Mouse (Mus musculus) hindbrain, embryonic 13.5 days (tissue): ENCODE results near the gene Slc27a5. TPM values are rescaled to one million over a fixed set of nuclear protein-coding genes. Genes with fewer than 3 reads are reported as not detected.
A peak's percentile ranks its signal among the peaks of the same experiment; 100 is the strongest.

Source experiments
- ATAC-seq: fragments of 200-750 bp; cut with Nextera tagmentation; 2 replicates; pipeline ENCODE4 v1.8.0; 2017; ENCODE audit warnings: moderate TSS enrichment; ENCODE audit not compliant: low FRiP score
- H3K27ac ChIP-seq: fragments of 300-500 bp; sonication (generic); 2 replicates; pipeline ENCODE4 v1.5.1; 2015; ENCODE audit warnings: inconsistent platforms, mild to moderate bottlenecking, moderate library complexity
- H3K27me3 ChIP-seq: fragments of 300-500 bp; sonication (generic); 2 replicates; pipeline ENCODE4 v1.6.1; 2015; ENCODE audit warnings: mild to moderate bottlenecking, inconsistent platforms
- H3K36me3 ChIP-seq: fragments of 300-500 bp; sonication (generic); 2 replicates; pipeline ENCODE4 v1.6.1; 2015; ENCODE audit warnings: mild to moderate bottlenecking, inconsistent platforms
- H3K4me1 ChIP-seq: fragments of 300-500 bp; sonication (generic); replicated peaks from 2 replicates; pipeline ENCODE4 v1.6.1; 2015; ENCODE audit warnings: inconsistent platforms
- H3K4me2 ChIP-seq: fragments of 300-500 bp; sonication (generic); 2 replicates; pipeline ENCODE4 v1.6.1; 2015; ENCODE audit warnings: inconsistent platforms, mild to moderate bottlenecking, moderate library complexity
- H3K4me3 ChIP-seq: fragments of 300-500 bp; sonication (generic); 2 replicates; pipeline ENCODE4 v1.5.1; 2015; ENCODE audit warnings: mild to moderate bottlenecking, inconsistent platforms
- H3K9ac ChIP-seq: fragments of 300-500 bp; sonication (generic); 2 replicates; pipeline ENCODE4 v1.6.1; 2015; ENCODE audit warnings: mild to moderate bottlenecking, inconsistent platforms
- H3K9me3 ChIP-seq: fragments of 300-500 bp; sonication (generic); 2 replicates; pipeline ENCODE4 v1.6.1; 2016; ENCODE audit warnings: inconsistent platforms
- WGBS: fragments of 180-500 bp; shearing (Covaris S2); methylation state at CpG from one replicate; pipeline ENCODE4 v1.1.7; 2015; 5-methylcytosine and 5-hydroxymethylcytosine counted together
- polyA plus RNA-seq: library from polyadenylated mRNA; unstranded; fragments of >200 nt; fragmentation: Nextera tagmentation; extraction: Ambion mirVana; gene quantifications from 2 replicates; pipeline ENCODE4 v1.2.1, GENCODE M21; 2015

The Slc27a5 gene
- polyA plus RNA-seq, 1 experiment from 2014 or later: 0.44 TPM

DNA sequence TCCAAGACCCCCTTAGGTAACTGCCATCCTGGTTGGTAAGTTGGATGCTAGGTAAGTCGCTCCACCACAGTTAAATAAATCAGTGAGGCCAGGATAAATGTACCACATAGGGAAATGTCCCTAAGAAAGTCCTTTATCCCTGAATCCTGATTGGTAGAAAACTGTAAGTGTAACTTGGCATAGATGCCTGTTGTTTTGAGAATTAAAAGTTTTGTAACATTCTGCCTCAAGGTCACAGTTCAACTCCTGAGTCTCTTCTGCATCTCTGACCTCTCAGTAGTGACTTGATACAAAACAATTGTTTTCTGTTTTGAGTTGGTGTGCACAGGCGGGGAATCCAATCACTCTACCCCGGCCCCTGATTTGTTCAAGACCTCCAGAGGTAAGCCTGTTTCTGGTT lies 859 bp upstream of the Slc27a5 start, which contains the start of gene Trim28:
Gene Trim28, plus strand, starts transcription at position 264 of the 400 bp plus-strand sequence.
- Histone ChIP-seq H3K4me2 (no peak within 1 kb of the TSS), H3K27me3 (no peaks in the 10 kb centered on the region), H3K4me1 (no peaks in the 10 kb centered on the region), H3K27ac (no peak within 1 kb of the TSS), H3K9ac (no peak within 1 kb of the TSS), H3K9me3 (no peaks in the 10 kb centered on the region), H3K36me3 (no peaks in the 10 kb centered on the region), H3K4me3 (no peak within 1 kb of the TSS)
- ATAC-seq: no peak
- WGBS: 84% methylated on average over 3 of the region's 3 CpGs

DNA sequence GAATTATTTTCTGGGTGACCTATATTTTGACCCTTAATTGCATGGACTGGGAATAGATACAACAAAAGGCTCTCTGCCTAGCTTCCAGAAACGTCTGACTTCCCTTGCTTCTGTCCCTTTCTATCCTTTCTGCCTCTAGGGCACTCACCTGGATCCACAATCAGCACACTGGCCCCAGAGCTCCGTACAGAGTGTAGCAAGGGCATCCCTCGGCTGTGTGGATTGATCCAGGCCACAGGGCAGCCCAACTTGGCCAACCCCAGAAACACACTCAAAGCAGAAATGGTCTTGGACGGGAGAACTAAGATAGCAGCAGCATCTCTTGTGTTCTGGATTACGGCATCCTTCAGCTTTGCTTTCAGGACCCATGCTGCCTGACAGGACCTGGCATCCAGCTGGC lies 762 bp downstream of the Slc27a5 start:
- Histone ChIP-seq H3K4me3 (no peak overlapping the region), H3K9ac (no peak overlapping the region), H3K36me3 (no peaks in the 10 kb centered on the region), H3K27ac (no peak overlapping the region), H3K4me2 (no peak overlapping the region), H3K27me3 (no peaks in the 10 kb centered on the region), H3K9me3 (no peaks in the 10 kb centered on the region), H3K4me1 (no peaks in the 10 kb centered on the region)
- ATAC-seq: no peak
- 63% methylated on average over 5 of the region's 5 CpGs for WGBS

DNA sequence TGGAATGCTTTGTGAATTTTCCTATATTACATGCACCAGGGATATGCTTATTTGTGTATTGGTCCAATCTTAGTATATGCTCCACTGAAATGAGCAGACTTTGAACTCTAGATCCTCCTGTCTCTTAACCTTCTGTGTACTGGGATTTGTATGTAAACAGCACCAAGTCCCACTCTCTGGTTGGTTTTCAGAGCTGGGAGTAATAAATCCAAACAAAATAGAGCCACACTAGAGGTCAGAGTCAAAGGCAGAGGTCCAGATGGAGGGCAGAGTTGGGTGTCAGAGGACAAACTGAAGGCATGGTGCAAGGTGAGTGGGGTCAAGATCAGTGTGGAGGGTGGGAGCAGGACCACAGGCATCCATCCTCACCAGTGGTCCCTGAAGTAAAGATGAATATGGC lies 2.1 kb downstream of the Slc27a5 start:
- Histone ChIP-seq H3K4me2 (no peak overlapping the region), H3K9ac (no peak overlapping the region), H3K4me1 (no peaks in the 10 kb centered on the region), H3K9me3 (no peaks in the 10 kb centered on the region), H3K27me3 (0 out of 2 replicates have a peak, but pooled peaks cover 4% of the 10 kb centered on the region), H3K4me3 (no peak overlapping the region), H3K27ac (no peak overlapping the region), H3K36me3 (no peaks in the 10 kb centered on the region)
- ATAC-seq: no peak

DNA sequence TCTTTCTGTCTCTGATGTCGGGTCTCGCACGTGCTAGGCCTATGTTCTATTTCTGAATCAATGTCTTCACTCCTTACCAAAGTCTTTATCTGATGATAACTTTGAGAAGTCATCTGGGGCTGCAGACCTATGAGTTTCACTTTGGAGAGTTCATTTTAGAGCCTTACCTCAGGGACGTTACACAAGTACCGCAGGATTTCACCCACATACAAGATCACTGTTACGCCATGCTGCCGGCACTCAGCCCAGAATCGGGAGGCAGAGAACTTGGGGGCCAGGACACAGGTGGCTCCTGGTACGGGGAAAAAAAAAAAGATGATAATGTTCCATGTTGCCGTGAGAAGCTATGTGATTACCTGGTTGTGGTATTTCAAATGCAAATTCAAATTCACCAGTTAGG lies 4.8 kb downstream of the Slc27a5 start:
- H3K36me3 ChIP-seq: no peaks in the 10 kb centered on the region
- no peaks in the 10 kb centered on the region for H3K9me3 ChIP-seq
- H3K27ac ChIP-seq: no peak overlapping the region
- ATAC-seq: no peak
- H3K4me2 ChIP-seq: no peak overlapping the region
- WGBS: 90% methylated on average over 10 of the region's 10 CpGs
- 0 out of 2 replicates have a peak, but pooled peaks cover 4% of the 10 kb centered on the region for H3K27me3 ChIP-seq
- no peak overlapping the region for H3K9ac ChIP-seq
- H3K4me1 ChIP-seq: no peaks in the 10 kb centered on the region
- H3K4me3 ChIP-seq: no peak overlapping the region

DNA sequence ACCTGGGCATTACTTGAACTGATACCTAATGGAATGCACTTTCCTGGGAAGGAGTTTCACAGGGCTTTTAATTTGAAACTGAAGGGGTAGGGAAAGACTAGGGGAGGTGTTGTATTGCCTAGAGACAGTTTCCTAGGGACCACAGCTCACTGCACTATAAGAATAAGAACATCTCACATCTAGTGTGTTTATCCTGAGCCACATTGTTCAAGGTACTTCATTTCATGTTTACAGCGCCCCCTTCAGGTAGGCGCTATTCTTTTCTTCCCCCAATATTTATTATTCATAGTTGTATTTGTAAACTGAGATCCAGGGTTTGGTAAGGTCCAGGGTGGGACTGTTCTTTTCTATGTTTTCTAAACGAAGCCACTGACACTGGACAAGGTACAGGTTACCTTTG lies 5.8 kb downstream of the Slc27a5 start:
- H3K9ac ChIP-seq: no peak overlapping the region
- no peaks in the 10 kb centered on the region for H3K9me3 ChIP-seq
- no peaks in the 10 kb centered on the region for H3K36me3 ChIP-seq
- no peak overlapping the region for H3K27ac ChIP-seq
- H3K4me2 ChIP-seq: no peak overlapping the region
- H3K27me3 ChIP-seq: 0 out of 2 replicates have a peak, but pooled peaks cover 4% of the 10 kb centered on the region
- 11% methylated on average over 3 of the region's 3 CpGs for WGBS
- no peak for ATAC-seq
- no peaks in the 10 kb centered on the region for H3K4me1 ChIP-seq
- H3K4me3 ChIP-seq: no peak overlapping the region

DNA sequence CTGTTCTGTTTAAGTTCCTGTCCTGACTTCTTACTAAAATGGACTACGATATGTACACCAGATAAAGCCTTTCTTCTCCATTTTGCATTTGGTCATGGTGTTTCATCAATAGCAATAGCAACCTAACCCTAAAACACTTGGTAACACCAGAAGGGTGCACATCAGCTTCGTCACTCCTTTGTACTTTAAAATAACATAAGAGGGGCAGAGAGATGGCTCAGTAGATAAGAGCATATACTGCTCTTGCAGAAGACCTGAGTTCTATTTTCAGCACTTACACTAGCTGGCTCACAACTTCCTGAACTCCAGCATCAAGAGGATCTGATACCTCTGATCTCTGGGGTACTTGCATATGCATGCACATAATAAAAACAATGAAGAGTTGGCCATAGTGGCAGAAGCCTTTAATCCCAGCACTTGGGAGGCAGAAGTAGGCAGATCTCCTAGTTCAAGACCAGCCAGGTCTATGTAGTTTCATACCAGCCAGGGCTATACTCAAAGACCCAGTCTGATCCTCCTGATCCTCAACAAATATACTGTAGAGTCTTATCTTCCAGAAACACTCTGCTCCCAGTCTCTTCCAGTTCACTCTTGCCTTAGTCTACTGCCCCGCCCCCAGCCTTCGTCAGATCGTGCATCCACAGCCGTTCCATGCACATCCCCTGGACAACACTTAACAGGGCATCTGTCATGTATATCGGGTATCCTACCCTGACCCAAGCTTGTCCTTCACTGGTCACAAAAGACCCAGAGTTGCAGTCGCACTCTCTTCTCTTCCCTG lies 10.4 kb downstream of the Slc27a5 start:
- ATAC-seq: no peak
- Histone ChIP-seq H3K4me1 (no peaks in the 10 kb centered on the region), H3K27ac (no peak overlapping the region), H3K9me3 (no peaks in the 10 kb centered on the region), H3K9ac (no peak overlapping the region), H3K4me2 (no peak overlapping the region), H3K27me3 (0 out of 2 replicates have a peak, but pooled peaks cover 4% of the 10 kb centered on the region), H3K4me3 (no peak overlapping the region), H3K36me3 (peaks cover 7% of the 10 kb centered on the region)
- 83% methylated on average over 8 of the region's 8 CpGs for WGBS

DNA sequence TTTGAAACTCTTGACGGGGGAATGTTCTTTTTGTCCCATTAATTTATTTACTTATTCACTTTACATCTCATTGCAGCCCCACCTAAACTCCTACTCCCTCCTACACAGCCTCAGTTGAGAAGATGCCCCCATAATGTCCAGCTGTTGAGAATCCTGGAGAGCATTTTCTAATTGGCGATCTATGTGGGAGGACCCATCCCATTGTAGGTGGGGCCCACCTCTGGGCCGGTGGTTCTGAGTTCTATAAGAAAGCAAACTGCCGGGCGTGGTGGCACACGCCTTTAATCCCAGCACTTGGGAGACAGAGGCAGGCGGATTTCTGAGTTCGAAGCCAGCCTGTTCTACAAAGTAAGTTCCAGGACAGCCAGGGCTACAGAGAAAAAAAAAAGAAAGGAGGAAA lies 11.1 kb downstream of the Slc27a5 start:
- Histone ChIP-seq H3K4me2 (no peak overlapping the region), H3K27me3 (0 out of 2 replicates have a peak, but pooled peaks cover 4% of the 10 kb centered on the region), H3K27ac (no peak overlapping the region), H3K4me1 (no peaks in the 10 kb centered on the region), H3K9ac (no peak overlapping the region), H3K4me3 (no peak overlapping the region), H3K9me3 (no peaks in the 10 kb centered on the region), H3K36me3 (peaks cover 14% of the 10 kb centered on the region)
- WGBS: 86% methylated on average over 8 of the region's 8 CpGs
- no peak for ATAC-seq

DNA sequence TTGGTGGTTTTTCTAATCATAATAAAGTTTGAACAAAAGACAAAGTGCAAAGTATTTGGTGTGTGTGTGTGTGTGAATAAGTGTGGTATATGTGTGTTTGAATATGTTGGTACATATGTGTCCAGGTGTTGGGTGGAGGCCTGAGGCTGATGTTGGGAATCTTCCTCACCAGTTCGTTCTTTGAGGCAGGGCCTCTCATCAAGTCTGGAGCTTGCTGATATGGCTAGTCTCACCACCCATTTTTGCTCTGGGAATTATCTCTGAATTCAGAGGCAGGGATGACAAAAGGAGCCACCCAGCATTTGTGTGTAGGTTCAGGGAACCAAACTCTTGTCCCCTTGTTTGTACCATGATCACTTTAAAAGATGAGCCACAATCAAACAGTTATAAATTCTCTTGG lies 12.3 kb downstream of the Slc27a5 start:
- Histone ChIP-seq H3K4me1 (no peaks in the 10 kb centered on the region), H3K36me3 (peaks cover 19% of the 10 kb centered on the region), H3K4me3 (no peak overlapping the region), H3K4me2 (no peak overlapping the region), H3K27ac (no peak overlapping the region), H3K27me3 (no peaks in the 10 kb centered on the region), H3K9me3 (no peaks in the 10 kb centered on the region), H3K9ac (no peak overlapping the region)
- WGBS: 84% methylated on average over 1 of the region's 1 CpGs
- no peak for ATAC-seq

DNA sequence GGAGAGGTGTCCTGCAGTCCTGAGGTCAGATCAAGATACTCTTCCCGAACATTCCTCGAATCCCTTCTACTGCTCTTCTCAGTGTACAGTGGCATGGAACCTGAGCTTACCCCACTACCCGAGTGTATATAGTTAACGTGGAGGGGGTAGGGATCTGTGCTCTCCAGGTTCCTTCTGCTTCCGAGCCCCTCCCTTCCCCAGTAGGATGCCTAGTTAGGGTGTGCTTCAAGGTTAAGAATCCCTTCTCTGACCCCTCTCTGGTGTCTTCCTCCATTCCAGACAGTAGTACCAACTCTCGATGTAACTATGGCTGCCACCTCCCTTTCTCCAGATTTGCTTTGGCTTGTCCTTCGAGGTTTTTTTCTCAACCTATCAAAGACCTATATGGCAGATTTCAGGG lies 17.7 kb downstream of the Slc27a5 start:
- no peaks in the 10 kb centered on the region for H3K27me3 ChIP-seq
- 87% methylated on average over 7 of the region's 7 CpGs for WGBS
- H3K9me3 ChIP-seq: no peaks in the 10 kb centered on the region
- peaks cover 17% of the 10 kb centered on the region for H3K4me1 ChIP-seq
- no peak for ATAC-seq
- H3K9ac ChIP-seq: no peak overlapping the region
- H3K4me2 ChIP-seq: no peak overlapping the region
- no peak overlapping the region for H3K27ac ChIP-seq
- peaks cover 19% of the 10 kb centered on the region for H3K36me3 ChIP-seq
- H3K4me3 ChIP-seq: no peak overlapping the region

DNA sequence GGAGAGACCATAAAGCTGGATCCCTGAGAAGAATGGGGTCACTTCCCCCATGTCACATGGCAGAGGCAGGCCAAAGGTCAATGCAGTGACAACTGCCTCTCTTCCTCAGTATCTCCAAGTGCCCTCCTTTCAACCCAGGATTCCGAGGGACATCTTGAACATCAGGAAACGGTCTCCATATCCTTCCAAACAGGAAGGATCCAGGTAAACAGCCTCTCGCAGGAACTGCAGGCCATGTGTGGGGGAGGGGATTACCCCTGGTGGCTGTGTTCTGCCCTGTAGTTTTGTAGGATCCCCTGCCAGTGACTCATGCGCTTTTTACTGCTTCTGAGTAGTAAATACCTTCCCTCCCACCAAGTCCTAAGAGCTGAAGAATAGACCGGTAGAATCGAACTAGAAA lies 18.2 kb downstream of the Slc27a5 start:
- WGBS: 87% methylated on average over 6 of the region's 6 CpGs
- Histone ChIP-seq H3K4me3 (no peak overlapping the region), H3K9ac (no peak overlapping the region), H3K27me3 (no peaks in the 10 kb centered on the region), H3K4me2 (no peak overlapping the region), H3K4me1 (peaks cover 17% of the 10 kb centered on the region), H3K36me3 (peaks cover 19% of the 10 kb centered on the region), H3K9me3 (no peaks in the 10 kb centered on the region), H3K27ac (no peak overlapping the region)
- no peak for ATAC-seq

DNA sequence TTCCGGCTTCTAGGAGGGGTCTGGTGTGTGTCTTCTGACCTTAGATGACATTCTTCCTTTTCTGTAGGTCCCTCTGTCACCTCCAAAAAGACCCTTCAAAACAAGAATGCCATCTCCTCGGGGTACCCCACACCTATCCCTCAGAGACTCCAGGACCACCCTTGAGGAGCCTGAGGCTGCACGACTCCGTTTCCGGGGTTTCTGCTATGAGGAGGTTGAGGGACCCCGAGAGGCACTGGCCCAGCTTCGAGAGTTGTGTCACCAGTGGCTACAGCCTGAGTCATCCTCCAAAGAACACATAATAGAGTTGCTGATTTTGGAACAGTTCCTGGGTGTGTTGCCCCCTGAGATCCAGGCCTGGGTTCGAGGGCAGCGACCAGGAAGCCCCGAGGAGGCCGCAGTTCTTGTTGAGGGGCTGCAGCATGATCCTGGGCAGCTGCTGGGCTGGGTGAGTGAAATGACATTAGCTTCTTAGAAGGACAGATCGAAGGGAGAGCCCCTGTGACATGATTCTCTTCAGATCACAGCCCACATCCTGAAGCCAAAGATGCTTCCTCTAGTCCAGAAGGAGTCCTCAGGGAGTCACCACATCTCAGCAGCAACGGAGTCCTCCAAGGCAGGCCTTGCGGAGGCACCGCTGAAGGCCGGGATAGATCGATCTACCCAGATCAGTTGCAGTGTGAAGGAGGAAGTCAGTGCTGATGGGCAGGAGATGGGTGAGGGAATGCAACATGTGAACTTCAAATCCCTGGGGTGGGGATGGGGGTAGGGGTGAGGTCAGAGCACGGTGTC lies 18.9 kb downstream of the Slc27a5 start:
- no peaks in the 10 kb centered on the region for H3K27me3 ChIP-seq
- H3K9me3 ChIP-seq: no peaks in the 10 kb centered on the region
- peak overlapping the region; percentile 70 for H3K4me2 ChIP-seq
- WGBS: 86% methylated on average over 18 of the region's 18 CpGs
- no peak for ATAC-seq
- peaks cover 19% of the 10 kb centered on the region for H3K36me3 ChIP-seq
- H3K9ac ChIP-seq: peak overlapping the region; percentile 82
- peak overlapping the region; percentile 96; the same call in 1 of the 2 replicates for H3K27ac ChIP-seq
- peaks cover 17% of the 10 kb centered on the region for H3K4me1 ChIP-seq
- H3K4me3 ChIP-seq: peak overlapping the region; percentile 61

DNA sequence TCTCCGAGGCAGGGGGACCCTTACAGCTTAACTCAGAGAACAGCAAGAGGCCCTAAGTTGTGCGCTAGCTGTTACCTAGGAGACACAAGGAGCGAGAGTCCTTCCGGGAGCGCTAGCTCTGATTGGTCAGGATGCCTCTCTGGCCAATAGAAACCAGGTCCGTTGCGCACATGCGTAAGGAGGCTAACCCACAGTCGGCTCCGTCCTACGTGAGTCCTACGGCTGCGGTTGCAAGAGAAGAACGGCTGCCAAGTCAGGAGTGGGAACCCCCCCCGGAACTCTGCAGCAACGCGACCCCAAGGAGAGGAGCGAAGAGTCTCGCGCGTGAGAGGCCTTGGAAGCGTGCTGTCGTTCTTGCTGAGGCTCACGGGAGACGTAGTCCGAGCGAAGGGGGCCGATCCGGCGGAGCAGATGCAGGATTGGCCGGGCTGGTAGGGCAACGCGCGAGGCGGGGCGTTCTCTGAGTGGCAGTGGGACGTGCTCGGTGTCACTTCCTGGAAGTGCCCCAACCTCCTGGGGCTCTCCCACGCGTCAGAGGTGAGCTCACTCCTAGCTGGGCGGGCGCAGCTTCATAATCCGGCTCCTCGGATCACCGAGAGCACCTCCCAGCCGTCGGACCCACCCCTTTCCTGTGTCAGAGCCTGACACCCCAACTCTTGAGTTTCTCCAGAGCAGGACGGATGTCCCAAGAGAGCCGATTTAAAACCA lies 20.2 kb downstream of the Slc27a5 start, which contains the start of gene Zfp446:
Gene Zfp446, plus strand, starts transcription at position 167 of the 708 bp plus-strand sequence.
- Histone ChIP-seq H3K4me2 (peak within 1 kb of the TSS; percentile 70), H3K9me3 (no peaks in the 10 kb centered on the region), H3K27me3 (no peaks in the 10 kb centered on the region), H3K4me1 (peaks cover 17% of the 10 kb centered on the region), H3K4me3 (peak within 1 kb of the TSS; percentile 61), H3K36me3 (peaks cover 22% of the 10 kb centered on the region), H3K9ac (peak within 1 kb of the TSS; percentile 82), H3K27ac (peak within 1 kb of the TSS; percentile 96)
- WGBS: under 1% methylated on average over 49 of the region's 49 CpGs
- ATAC-seq: peak; percentile 99
